Mouse (Mus musculus) thymus, postnatal 36 days (tissue): Measurements from ENCODE around the gene Lca5l.

Experiments used
- DNase-seq, 2 experiments: peaks; one replicate each; pipeline ENCODE4 v3.0.0; 2022; ENCODE audit warnings: mixed read lengths in 2 of 2

Lca5l gene

GRCm38 (mm10) chr16:96191531-96192506, at the start of gene Lca5l:
TSS of gene Lca5l (minus strand) at chr16:96192271.
- DNase-seq: peak; percentile 98 to 99

- DNase-seq: no peak
These were observed 43.4 kb upstream of the Lca5l start, which contains the start of gene B3galt5 for GRCm38 (mm10) chr16:96235366-96235970. TSS of gene B3galt5 (plus strand) at chr16:96235801.

GRCm38 (mm10) chr16:96233996-96234395, 41.9 kb upstream of the Lca5l start:
- DNase-seq: no peak

- DNase-seq: no peak
These were observed 39.9 kb upstream of the Lca5l start for GRCm38 (mm10) chr16:96231974-96232373.

DNA sequence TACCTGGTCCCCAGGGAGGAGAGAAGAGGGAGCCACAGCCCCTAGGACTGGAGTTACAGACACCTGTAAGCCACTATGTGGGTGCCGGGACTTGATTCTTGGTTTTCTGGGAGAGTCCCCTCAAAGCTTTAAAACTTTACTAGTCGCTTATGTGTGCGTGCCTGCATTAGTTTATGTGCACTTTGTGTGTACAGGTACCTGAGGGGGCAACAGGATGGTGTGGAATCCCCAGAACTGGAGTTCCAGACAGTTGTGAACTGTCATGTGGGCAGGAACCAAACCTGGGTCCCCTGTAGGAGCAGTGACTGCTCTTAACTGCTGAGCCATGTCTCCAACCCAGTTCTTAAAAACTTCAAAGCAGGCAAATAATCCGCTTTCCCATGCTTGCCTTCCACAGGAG, 39.2 kb upstream of the Lca5l start:
- no peak for DNase-seq

DNA sequence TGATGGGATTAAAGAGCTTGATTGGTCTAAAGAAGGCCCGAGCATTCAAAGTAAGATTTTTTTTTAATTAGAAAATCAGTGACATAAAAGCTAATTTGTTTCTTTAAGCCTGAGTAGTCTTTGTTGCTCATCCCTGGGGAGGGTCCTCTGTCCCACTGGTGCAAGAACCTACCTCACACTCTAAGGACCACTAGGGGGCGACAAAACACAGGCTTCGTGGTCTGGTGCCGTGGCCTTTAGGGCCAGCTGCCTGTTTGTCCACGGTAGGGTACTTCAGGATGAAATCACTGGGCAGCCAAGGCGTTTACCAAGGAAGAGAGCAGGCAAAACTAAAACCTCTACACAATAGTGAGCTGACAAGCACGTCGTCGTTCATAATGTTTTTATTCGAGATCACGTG, 38.3 kb upstream of the Lca5l start:
- DNase-seq: peak; percentile 67 to 68

DNA sequence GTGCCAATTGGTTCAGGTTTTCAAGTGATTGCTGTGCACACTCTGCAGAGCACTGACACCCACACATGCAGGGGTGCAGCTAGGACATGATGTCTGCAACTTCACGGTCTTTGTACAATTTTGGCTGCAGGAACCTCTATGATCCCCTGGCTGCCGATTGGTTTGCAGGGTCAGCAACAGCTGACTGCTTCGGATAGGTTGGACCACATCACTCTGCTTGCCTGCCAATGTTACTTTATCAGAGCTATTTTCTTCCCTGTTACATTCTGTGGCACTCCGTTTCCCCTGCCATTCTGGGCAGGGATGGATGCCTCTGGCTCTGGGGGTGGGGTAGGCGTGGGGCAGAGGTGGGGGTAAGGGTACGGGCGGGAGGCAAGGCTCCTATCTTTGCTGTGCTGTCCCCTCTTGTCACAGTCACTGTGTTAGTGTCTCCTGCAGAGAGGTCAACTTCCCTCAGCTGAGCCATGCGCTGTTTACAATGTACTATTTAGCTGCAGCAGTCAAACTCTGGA, 37.0 kb upstream of the Lca5l start:
- no peak for DNase-seq

DNA sequence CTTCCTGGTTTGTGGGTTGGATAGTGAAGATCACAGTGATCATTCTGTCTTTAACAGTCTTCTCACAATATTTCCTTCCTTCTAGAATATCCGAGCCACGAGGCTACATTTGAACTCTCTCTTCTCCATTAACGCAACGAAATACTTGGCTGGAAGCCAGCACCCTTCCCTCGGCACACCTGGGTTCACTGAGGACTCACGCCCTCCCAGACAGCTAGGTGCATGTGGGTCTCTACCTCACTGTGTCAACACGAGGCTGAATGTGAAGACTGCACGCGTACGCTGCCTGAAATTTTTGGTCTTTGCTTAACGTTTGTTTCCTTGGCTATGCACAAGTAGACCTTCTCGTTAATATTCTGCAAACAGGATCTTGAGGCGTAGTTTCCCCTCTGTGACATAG, 36.4 kb upstream of the Lca5l start:
- DNase-seq: no peak

GRCm38 (mm10) chr16:96222452-96222851, 30.4 kb upstream of the Lca5l start:
- no peak for DNase-seq

DNA sequence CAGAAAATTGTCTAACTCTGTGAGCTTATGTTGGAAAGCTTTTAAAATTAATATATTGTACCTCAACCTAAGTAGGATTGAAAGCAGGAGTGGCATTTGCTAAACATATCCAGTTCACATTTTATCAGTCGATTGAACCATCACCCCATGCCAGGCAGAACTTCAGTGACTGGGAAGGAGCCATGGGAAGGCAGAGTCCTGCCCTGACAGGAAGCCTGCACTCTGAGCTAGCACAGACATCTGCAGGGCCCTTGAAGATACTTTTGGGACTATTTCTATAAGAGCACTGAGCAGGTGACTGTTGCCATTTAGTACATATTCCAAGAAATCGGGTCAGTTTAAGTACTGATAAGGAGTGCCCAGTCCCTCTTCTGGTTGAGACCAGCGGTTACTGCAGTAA, 29.9 kb upstream of the Lca5l start:
- no peak for DNase-seq

DNA sequence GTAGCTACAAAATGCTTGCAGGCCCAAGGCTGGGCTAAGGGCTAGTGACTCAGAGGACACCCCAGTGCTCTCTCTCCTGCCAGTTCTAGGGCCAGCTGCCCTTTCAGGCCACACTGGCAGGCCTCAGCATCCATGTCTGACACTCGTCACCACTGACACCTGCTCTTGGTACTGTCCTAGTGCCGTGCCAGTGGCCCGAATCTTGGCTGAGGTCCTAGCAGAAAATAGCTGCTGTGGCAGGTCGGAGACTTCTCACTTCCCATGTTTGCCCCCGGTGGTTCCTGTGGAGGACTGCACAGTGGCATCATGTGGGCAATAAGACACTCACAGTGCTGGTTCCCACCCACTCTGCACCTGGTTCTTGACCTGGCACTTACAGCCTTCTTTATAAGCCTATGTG, 29.4 kb upstream of the Lca5l start:
- DNase-seq: no peak

GRCm38 (mm10) chr16:96213027-96213426, 21.0 kb upstream of the Lca5l start:
- no peak for DNase-seq

DNA sequence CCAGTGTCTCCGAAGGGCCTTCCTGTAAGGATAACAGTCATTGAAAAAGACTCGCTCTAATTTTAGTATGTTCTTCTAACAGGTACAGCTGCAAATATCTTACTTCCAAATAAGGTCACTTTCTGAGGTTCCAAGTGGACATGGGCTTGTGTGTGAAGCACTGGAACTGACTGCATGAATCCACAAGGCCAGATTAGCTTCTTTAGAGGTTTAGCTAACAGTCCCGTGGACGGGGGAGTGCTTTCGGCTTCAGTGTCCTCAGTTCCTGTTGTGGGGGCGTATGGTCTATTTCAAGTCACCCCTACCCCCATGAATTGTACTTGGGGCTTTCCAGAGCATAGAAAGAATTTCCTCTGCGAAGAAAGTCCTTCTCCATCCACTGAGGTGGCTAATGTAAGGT, 18.8 kb upstream of the Lca5l start:
- DNase-seq: no peak

GRCm38 (mm10) chr16:96209789-96210188, 17.7 kb upstream of the Lca5l start:
- DNase-seq: no peak

DNA sequence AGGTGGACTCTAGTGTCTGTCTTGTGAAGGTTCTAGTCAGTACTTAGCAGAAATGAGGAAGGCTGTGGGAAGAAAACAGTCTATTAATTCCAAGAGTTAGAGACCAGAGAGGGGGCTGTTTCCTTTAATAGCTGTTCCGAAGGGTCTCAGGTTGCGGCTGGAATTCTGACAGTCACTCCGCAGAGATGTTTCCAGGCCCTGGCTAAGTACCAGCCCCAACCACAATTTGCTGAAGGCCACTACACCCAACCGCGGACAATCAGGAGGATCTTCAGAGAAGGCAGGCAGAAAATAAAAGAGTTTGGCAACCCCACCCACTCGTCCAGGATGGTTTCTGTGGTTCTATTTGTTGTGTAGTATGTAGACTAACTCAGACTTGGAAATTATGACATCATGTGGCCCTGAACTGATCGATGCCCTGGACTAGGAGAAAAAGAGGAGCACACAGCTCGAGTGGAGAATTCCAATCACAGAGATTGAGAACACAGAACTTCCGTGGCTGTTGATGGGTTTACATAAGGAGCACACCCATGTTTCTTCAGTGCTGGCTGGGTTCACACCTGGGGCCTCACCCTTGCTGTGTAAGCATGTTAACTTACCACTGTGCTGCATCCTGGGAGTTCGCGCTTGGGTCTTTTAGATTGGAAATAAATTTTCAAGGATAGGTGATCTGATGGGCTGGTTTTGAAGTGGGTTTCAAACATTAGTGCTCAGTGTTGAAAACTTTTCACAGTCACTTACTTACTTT, 9.6 kb upstream of the Lca5l start:
- no peak for DNase-seq

GRCm38 (mm10) chr16:96200702-96201028, 8.6 kb upstream of the Lca5l start:
- no peak for DNase-seq

DNA sequence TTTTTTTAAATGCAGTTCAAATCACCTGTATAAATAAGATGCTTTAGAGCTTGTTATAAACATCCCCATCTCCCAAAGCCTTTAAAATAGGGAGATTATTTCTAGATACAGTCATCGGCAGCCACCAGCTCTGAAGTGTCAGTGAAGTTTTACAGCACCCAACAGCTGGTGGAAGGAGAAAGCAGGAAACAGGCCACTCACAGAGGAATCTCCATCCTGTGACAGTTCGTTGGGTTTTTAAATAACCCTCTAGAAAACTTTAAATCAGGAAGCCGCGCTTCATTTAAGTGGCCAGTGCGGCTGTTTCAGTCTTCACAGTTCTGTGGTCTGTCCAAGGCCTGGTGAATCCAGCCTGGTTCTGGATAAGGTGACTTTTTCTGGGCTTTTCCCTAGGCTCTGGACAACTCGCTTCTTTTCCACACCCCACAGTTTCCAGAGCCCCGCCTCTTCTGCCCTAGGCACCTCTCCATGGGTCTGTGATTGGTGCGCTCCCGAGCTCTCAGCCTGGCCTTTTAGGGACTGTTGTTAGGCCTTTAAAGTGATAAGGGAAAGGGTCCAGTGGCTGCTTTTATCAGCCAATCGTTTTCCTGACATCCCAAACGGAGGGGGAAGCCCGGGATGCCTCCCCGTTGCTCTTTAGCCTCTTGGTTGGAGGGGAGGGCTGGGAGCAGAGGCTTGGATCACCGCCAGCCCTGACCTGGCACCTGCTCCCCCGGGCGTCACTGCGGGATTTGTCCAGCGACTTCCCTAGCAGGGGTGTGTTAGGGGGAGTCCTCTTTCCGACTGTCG, 8.0 kb upstream of the Lca5l start, which contains the start of gene Sh3bgr:
Gene Sh3bgr, plus strand, starts transcription at position 538 of the 789 bp plus-strand sequence.
- no peak for DNase-seq

- DNase-seq: no peak
These were observed 4.5 kb downstream of the Lca5l start for GRCm38 (mm10) chr16:96187619-96188018.

DNA sequence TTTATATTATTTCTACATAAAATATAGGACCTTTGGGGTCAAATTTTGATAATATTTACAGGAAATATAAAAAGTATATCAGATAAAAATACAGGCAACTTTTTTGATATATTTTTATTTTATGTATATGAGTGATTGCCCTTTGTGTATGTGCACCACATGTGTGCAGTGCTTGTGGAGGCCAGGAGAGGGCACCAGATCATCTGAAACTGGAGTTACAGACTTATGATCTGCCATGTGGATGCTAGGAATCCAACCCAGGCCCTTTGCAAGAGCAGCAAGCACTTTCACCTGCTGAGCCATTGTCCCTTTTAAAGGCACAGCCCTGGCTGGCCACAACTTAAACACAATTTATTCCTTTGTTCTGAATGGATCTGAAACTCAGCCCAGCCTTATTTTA, 12.9 kb downstream of the Lca5l start:
- DNase-seq: no peak

DNA sequence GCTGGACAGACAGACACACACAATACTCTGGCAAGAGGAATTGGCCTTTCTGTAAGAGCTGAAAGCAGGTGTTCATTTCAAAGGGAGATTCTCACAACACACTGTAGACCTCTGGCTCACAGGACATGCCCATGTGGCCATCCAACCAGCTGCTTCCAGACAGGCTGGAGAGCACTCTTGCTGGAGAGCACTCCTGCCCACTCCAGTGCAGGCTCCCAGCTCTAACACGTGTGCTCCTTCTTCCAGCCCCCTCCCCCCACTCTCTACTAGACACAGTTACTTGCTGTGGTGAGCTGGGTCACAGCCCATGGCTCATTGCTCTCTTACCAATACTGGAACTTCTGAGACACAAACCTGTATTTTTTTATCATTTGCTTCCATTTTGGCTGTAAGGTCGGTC, 16.7 kb downstream of the Lca5l start:
- no peak for DNase-seq

- no peak for DNase-seq
These were observed 18.4 kb downstream of the Lca5l start for GRCm38 (mm10) chr16:96173648-96174047.

DNA sequence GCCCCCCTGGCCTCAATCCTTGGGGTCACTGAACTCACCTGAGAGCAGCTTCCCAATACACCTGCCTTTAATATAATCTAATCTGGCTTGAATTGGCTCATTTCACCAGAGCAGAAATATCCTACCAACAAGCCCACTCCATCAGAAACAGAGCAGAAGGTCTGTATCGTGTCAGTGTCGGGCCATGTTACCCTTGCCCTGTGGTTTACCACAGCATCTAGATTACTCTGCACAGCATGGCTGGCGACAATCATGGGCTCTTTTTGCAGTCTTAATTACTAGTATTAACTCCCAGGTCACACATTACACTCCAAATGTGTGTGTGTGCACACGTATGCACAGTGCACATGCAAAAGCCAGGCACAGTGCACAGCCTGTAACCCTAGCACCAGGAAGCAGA, 23.2 kb downstream of the Lca5l start:
- no peak for DNase-seq
